Mouse (Mus musculus) urinary bladder, adult 2 months (tissue): ENCODE data around the gene Specc1. TPM values are rescaled to one million over a fixed set of nuclear protein-coding genes. Genes with fewer than 3 reads are reported as not detected.

Experiments used
- DNase-seq: peaks from one replicate; pipeline ENCODE4 v3.0.0; 2022; ENCODE audit warnings: low spot score
- polyA plus RNA-seq: library from polyadenylated mRNA; depleted of rRNA; stranded (reverse); fragments of >200 nt; gene quantifications from 2 replicates; pipeline ENCODE4 v1.2.3, GENCODE M21; 2012

The Specc1 gene
- polyA plus RNA-seq, 1 experiment = 10.3 TPM

GRCm38 (mm10) chr11:62015071-62015654 is 58.6 kb downstream of the Specc1 start:
- DNase-seq = no peak

GRCm38 (mm10) chr11:62016985-62017384 is 60.4 kb downstream of the Specc1 start:
- DNase-seq = no peak

- DNase-seq = no peak
Measured at GRCm38 (mm10) chr11:62018315-62019205, 62.0 kb downstream of the Specc1 start.

GRCm38 (mm10) chr11:62019857-62020256 is 63.3 kb downstream of the Specc1 start:
- no peak for DNase-seq

- DNase-seq = no peak
Measured at GRCm38 (mm10) chr11:62020898-62021297, 64.3 kb downstream of the Specc1 start.

GRCm38 (mm10) chr11:62022105-62022504 is 65.5 kb downstream of the Specc1 start:
- no peak for DNase-seq

- no peak for DNase-seq
Measured at GRCm38 (mm10) chr11:62022718-62023493, 66.3 kb downstream of the Specc1 start.

- DNase-seq = no peak
Measured at GRCm38 (mm10) chr11:62023494-62024233, 67.1 kb downstream of the Specc1 start.

- DNase-seq = no peak
Measured at GRCm38 (mm10) chr11:62024234-62024601, 67.7 kb downstream of the Specc1 start.

GRCm38 (mm10) chr11:62024952-62025351 is 68.4 kb downstream of the Specc1 start:
- no peak for DNase-seq

GRCm38 (mm10) chr11:62025770-62026169 is 69.2 kb downstream of the Specc1 start:
- DNase-seq = no peak

- DNase-seq = no peak
Measured at GRCm38 (mm10) chr11:62026345-62026815, 69.8 kb downstream of the Specc1 start.

- DNase-seq = no peak
Measured at GRCm38 (mm10) chr11:62027271-62027670, 70.7 kb downstream of the Specc1 start.

- DNase-seq = no peak
Measured at GRCm38 (mm10) chr11:62027705-62028104, 71.1 kb downstream of the Specc1 start.

- DNase-seq = no peak
Measured at GRCm38 (mm10) chr11:62029171-62029570, 72.6 kb downstream of the Specc1 start.

GRCm38 (mm10) chr11:62034564-62034963 is 78.0 kb downstream of the Specc1 start:
- DNase-seq = no peak

GRCm38 (mm10) chr11:62035220-62035619 is 78.7 kb downstream of the Specc1 start:
- DNase-seq = no peak

- DNase-seq = no peak
Measured at GRCm38 (mm10) chr11:62040122-62040521, 83.6 kb downstream of the Specc1 start.

GRCm38 (mm10) chr11:62044627-62045026 is 88.1 kb downstream of the Specc1 start:
- DNase-seq = no peak

GRCm38 (mm10) chr11:62045964-62046363 is 89.4 kb downstream of the Specc1 start:
- DNase-seq = no peak

- no peak for DNase-seq
Measured at GRCm38 (mm10) chr11:62047817-62048640, 91.5 kb downstream of the Specc1 start.
